Mouse (Mus musculus) embryo, embryonic 11 days (tissue): ENCODE results near the gene Zer1.

ENCODE experiments used
- DNase-seq: peaks from one replicate; pipeline ENCODE4 v3.0.0-alpha.2; 2015

Zer1 gene

GRCm38 (mm10) chr2:30048101-30048501 lies 76.3 kb downstream of the Zer1 start:
- DNase-seq = no peak
